In the genomic region with DNA sequence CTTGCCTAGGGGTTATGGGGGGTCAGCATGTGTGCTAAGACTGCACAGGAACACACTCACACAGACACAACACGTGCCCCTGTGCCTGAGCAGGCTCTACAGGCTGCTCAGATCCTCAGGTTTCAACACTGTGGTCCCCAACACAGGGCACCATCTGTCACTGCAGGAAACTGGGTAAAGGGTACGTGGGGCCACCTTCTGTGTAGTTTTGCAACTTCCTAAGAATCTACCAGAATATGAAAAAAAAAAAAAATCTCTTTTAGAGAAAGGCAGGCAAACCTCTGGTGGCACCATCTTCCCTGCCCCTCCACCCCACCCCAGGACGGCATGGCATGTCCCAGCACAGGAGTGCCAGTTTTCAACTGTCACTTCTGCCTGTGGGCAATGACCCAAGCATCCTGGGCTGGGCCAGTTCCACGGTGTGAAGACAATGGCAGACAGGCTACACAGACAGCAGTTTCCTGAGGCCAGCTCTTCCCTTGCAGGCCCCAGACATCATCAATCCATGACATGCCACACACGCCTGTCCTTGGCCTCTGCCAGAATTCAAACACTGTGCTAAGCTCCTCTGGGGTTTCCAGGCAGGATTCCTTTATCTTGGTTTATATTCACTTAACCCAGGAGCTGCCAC, we compare ENCODE assay signal across 9 mouse cellular contexts. TPM values are rescaled to one million over a fixed set of nuclear protein-coding genes. Genes with fewer than 3 reads are reported as not detected.
DNase-seq lines count a peak whose midpoint lies in the region; ATAC-seq and TF ChIP-seq lines count a peak whose summit lies in the region.
"Had no signal": no experiment of that assay in that cellular context is flagged by ENCODE, and none has a peak within 500 bp of the region (broad histone marks: within the 10 kb centered on the region; RNA-seq: fewer than 3 reads in every experiment).

No protein-coding gene starts in this region.

- H3K4me3 ChIP-seq in forebrain, embryonic 15.5 days: no peak overlapping the region
- H3K4me3 ChIP-seq in midbrain, postnatal 0 days (ENCODE audit: low read depth, low read length): no peak overlapping the region
- H3K4me3 ChIP-seq: stomach, embryonic 15.5 days had no signal

- H3K27me3 ChIP-seq in forebrain, embryonic 15.5 days: no peaks in the 10 kb centered on the region
- H3K27me3 ChIP-seq in midbrain, postnatal 0 days (ENCODE audit: insufficient read depth, low read length): no peaks in the 10 kb centered on the region
- H3K27me3 ChIP-seq: stomach, embryonic 15.5 days had no signal

- ATAC-seq in forebrain, embryonic 15.5 days (replicated peaks): no peak
- no peak for ATAC-seq in midbrain, postnatal 0 days (ENCODE audit: low FRiP score)

- DNase-seq in spleen, adult 18-20 months: peak; percentile 19 to 43
- DNase-seq in spleen, adult 12 weeks (ENCODE audit: low spot score): no peak
- DNase-seq in kidney, postnatal 25 days: peak; percentile 36 to 63
- peak; percentile 49 for DNase-seq in midbrain, postnatal 0 days (ENCODE audit: low spot score)
- DNase-seq in layer of hippocampus, adult 8-10 months (ENCODE audit: low spot score in 2 of 2): no peak
- no peak for DNase-seq in layer of hippocampus, postnatal 10 days (ENCODE audit: low spot score in 2 of 2)
- no peak for DNase-seq in ovary, postnatal 14 days (ENCODE audit: low spot score)

- H3K4me2 ChIP-seq in forebrain, embryonic 15.5 days (replicated peaks): no peak overlapping the region
- no peak overlapping the region for H3K4me2 ChIP-seq in midbrain, postnatal 0 days (ENCODE audit: low read depth, low read length, poor library complexity, severe bottlenecking)
- H3K4me2 ChIP-seq: stomach, embryonic 15.5 days had no signal

- no peaks in the 10 kb centered on the region; the same call in 1 of the 2 replicates for H3K36me3 ChIP-seq in forebrain, embryonic 15.5 days
- no peaks in the 10 kb centered on the region for H3K36me3 ChIP-seq in midbrain, postnatal 0 days (ENCODE audit: insufficient read depth, low read length)
- H3K36me3 ChIP-seq: stomach, embryonic 15.5 days had no signal

- H3K9me3 ChIP-seq in forebrain, embryonic 15.5 days: no peaks in the 10 kb centered on the region
- no peaks in the 10 kb centered on the region for H3K9me3 ChIP-seq in midbrain, postnatal 0 days (ENCODE audit: low read length)
- H3K9me3 ChIP-seq: stomach, embryonic 15.5 days had no signal

- H3K27ac ChIP-seq in forebrain, embryonic 15.5 days (replicated peaks): peak overlapping the region; percentile 21; the same call in 1 of the 2 replicates
- no peak overlapping the region for H3K27ac ChIP-seq in midbrain, postnatal 0 days (ENCODE audit: low read depth, low read length)
- H3K27ac ChIP-seq: stomach, embryonic 15.5 days had no signal

- H3K4me1 ChIP-seq in forebrain, embryonic 15.5 days: peaks cover 13% of the 10 kb centered on the region
- no peaks in the 10 kb centered on the region for H3K4me1 ChIP-seq in midbrain, postnatal 0 days (ENCODE audit: insufficient read depth, low read length)

- 42% methylated on average over 5 of the region's 5 CpGs for WGBS in forebrain, embryonic 15.5 days
- WGBS in midbrain, postnatal 0 days: 43% methylated on average over 5 of the region's 5 CpGs

- TF ChIP-seq CTCF in midbrain, postnatal 0 days (IDR thresholded peaks at IDR 0.05): no peak

- no peak overlapping the region for H3K9ac ChIP-seq in forebrain, embryonic 15.5 days (replicated peaks)
- no peak overlapping the region; the same call in 1 of the 2 replicates for H3K9ac ChIP-seq in midbrain, postnatal 0 days (replicated peaks; ENCODE audit: low read length, poor library complexity, severe bottlenecking)
- H3K9ac ChIP-seq: stomach, embryonic 15.5 days had no signal

RNA-seq across cellular contexts. Expression of gene 3110082I17Rik, which starts 11.1 kb away (rescaled TPM):
- 20.4 and 21.0 TPM in 2 replicates for polyA plus RNA-seq in forebrain, embryonic 15.5 days (2015; fragmentation: Nextera tagmentation; extraction: Ambion mirVana)
- 4.3 and 7.9 TPM in 2 replicates for total RNA-seq in midbrain, postnatal 0 days (2014; rRNA removed)
- polyA plus RNA-seq in midbrain, postnatal 0 days (2015; fragmentation: Nextera tagmentation; extraction: Ambion mirVana): 14.9 and 15.1 TPM in 2 replicates
- 10 to 100 TPM; 13.7 to 22.1 (median 17.1) TPM for total RNA-seq in layer of hippocampus, adult 8-10 months (2022)
- total RNA-seq in layer of hippocampus, postnatal 10 days (2021): 10 to 100 TPM; 19.3 to 21.0 TPM

RNA-seq across cellular contexts. Expression of gene Gper1, which starts 26.3 kb away (rescaled TPM):
- polyA plus RNA-seq in forebrain, embryonic 15.5 days (2015; fragmentation: Nextera tagmentation; extraction: Ambion mirVana): 7.3 and 8.2 TPM in 2 replicates
- 5.8 and 8.9 TPM in 2 replicates for total RNA-seq in midbrain, postnatal 0 days (2014; rRNA removed)
- 5.8 and 7.1 TPM in 2 replicates for polyA plus RNA-seq in midbrain, postnatal 0 days (2015; fragmentation: Nextera tagmentation; extraction: Ambion mirVana)
- total RNA-seq in layer of hippocampus, adult 8-10 months (2022): 1 to 10 TPM; 3.4 to 5.1 (median 4.2) TPM
- 1 to 10 TPM; 3.7 to 3.8 TPM for total RNA-seq in layer of hippocampus, postnatal 10 days (2021)

RNA-seq across cellular contexts. Expression of gene Zfand2a, which starts 35.1 kb away (rescaled TPM):
- polyA plus RNA-seq in forebrain, embryonic 15.5 days (2015; fragmentation: Nextera tagmentation; extraction: Ambion mirVana): 14.2 and 17.5 TPM in 2 replicates
- 56.5 and 60.6 TPM in 2 replicates for total RNA-seq in midbrain, postnatal 0 days (2014; rRNA removed)
- 30.4 and 35.0 TPM in 2 replicates for polyA plus RNA-seq in midbrain, postnatal 0 days (2015; fragmentation: Nextera tagmentation; extraction: Ambion mirVana)
- 10 to 100 TPM; 53.9 to 60.2 (median 54.8) TPM for total RNA-seq in layer of hippocampus, adult 8-10 months (2022)
- total RNA-seq in layer of hippocampus, postnatal 10 days (2021): 10 to 100 TPM; 78.9 to 81.7 TPM

RNA-seq across cellular contexts. Expression of gene C130050O18Rik, which starts 44.2 kb away (rescaled TPM):
- 0.13 and 0.20 TPM in 2 replicates for polyA plus RNA-seq in forebrain, embryonic 15.5 days (2015; fragmentation: Nextera tagmentation; extraction: Ambion mirVana)
- total RNA-seq in midbrain, postnatal 0 days (2014; rRNA removed): 0.19 TPM in 1 of 2 replicates, not detected in the other
- polyA plus RNA-seq in midbrain, postnatal 0 days (2015; fragmentation: Nextera tagmentation; extraction: Ambion mirVana): 0.17 TPM in 1 of 2 replicates, not detected in the other
- 1 to 10 TPM in 2 of 4 experiments, under 1 TPM in 2; 0.54 to 1.2 (median 0.83) TPM for total RNA-seq in layer of hippocampus, adult 8-10 months (2022)
- under 1 TPM; 0.22 to 0.32 TPM for total RNA-seq in layer of hippocampus, postnatal 10 days (2021)

Comparison
In these comparisons a context has a peak if more than half of its experiments do, and no peak if none do; other contexts are left out.
1. DNase-seq: peak in spleen, adult 18-20 months (2 of 2), kidney, postnatal 25 days (2 of 2) and midbrain, postnatal 0 days (single experiment); none in spleen, adult 12 weeks (single experiment), layer of hippocampus, adult 8-10 months (0 of 2), layer of hippocampus, postnatal 10 days (0 of 2) and ovary, postnatal 14 days (single experiment).